Mouse (Mus musculus): ENCODE results near the gene Zfp326.

The Zfp326 gene

GRCm38 (mm10) chr5:105876068-105876924 is at the start of gene Zfp326:
TSS of gene Zfp326 (plus strand) at chr5:105876565.
- Histone ChIP-seq H3K27me3 (ENCODE audit: control insufficient read depth, insufficient read depth, low read length, poor library complexity, severe bottlenecking) (no peaks in the 10 kb centered on the region), H3K36me3 (ENCODE audit: control insufficient read depth, insufficient read depth, low read length, poor library complexity, severe bottlenecking) (no peaks in the 10 kb centered on the region)
- DNase-seq (ENCODE audit: low read depth, low spot score): peak; percentile 92

GRCm38 (mm10) chr5:105826916-105827510 is 49.4 kb upstream of the Zfp326 start:
- DNase-seq (ENCODE audit: low read depth, low spot score): no peak
- H3K36me3 ChIP-seq (ENCODE audit: control insufficient read depth, insufficient read depth, low read length, poor library complexity, severe bottlenecking): no peaks in the 10 kb centered on the region

GRCm38 (mm10) chr5:105828050-105828449 is 48.3 kb upstream of the Zfp326 start:
- Histone ChIP-seq H3K36me3 (ENCODE audit: control insufficient read depth, insufficient read depth, low read length, poor library complexity, severe bottlenecking) (no peaks in the 10 kb centered on the region), H3K27me3 (ENCODE audit: control insufficient read depth, insufficient read depth, low read length, poor library complexity, severe bottlenecking) (no peaks in the 10 kb centered on the region)
- DNase-seq (ENCODE audit: low read depth, low spot score): no peak

More at GRCm38 (mm10) chr5:105826916-105827510, 49.4 kb upstream of the Zfp326 start:
- no peaks in the 10 kb centered on the region for H3K27me3 ChIP-seq (ENCODE audit: control insufficient read depth, insufficient read depth, low read length, poor library complexity, severe bottlenecking)

GRCm38 (mm10) chr5:105829008-105829586 is 47.3 kb upstream of the Zfp326 start:
- H3K27me3 ChIP-seq (ENCODE audit: control insufficient read depth, insufficient read depth, low read length, poor library complexity, severe bottlenecking): no peaks in the 10 kb centered on the region
- no peak for DNase-seq (ENCODE audit: low read depth, low spot score)
- no peaks in the 10 kb centered on the region for H3K36me3 ChIP-seq (ENCODE audit: control insufficient read depth, insufficient read depth, low read length, poor library complexity, severe bottlenecking)

- Histone ChIP-seq H3K27me3 (ENCODE audit: control insufficient read depth, insufficient read depth, low read length, poor library complexity, severe bottlenecking) (no peaks in the 10 kb centered on the region), H3K36me3 (ENCODE audit: control insufficient read depth, insufficient read depth, low read length, poor library complexity, severe bottlenecking) (no peaks in the 10 kb centered on the region)
- DNase-seq (ENCODE audit: low read depth, low spot score): no peak
These were observed 44.2 kb upstream of the Zfp326 start for GRCm38 (mm10) chr5:105832140-105832539.

DNA sequence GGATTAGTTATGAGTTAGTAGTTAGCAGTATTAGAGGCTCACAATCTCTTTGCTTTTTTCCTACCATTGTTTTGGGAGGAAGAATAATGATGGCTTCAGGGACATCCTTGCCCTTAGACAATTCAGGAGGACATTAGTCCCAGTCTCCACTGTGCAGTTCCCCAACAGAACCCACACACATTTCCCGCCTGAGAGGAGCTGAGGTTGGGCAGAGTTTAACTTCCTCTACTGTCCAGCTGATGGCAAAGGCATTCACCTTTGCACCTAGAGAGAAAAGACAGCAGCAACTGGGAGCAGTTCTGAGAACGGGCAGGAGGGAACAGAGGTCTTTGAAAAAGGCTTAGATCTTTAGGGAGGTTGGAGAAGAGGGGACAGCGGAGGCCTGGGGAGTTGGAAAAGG is 42.4 kb upstream of the Zfp326 start:
- H3K36me3 ChIP-seq (ENCODE audit: control insufficient read depth, insufficient read depth, low read length, poor library complexity, severe bottlenecking): no peaks in the 10 kb centered on the region
- H3K27me3 ChIP-seq (ENCODE audit: control insufficient read depth, insufficient read depth, low read length, poor library complexity, severe bottlenecking): no peaks in the 10 kb centered on the region
- DNase-seq (ENCODE audit: low read depth, low spot score): no peak

GRCm38 (mm10) chr5:105836006-105836405 is 40.4 kb upstream of the Zfp326 start:
- no peak for DNase-seq (ENCODE audit: low read depth, low spot score)
- Histone ChIP-seq H3K27me3 (ENCODE audit: control insufficient read depth, insufficient read depth, low read length, poor library complexity, severe bottlenecking) (no peaks in the 10 kb centered on the region), H3K36me3 (ENCODE audit: control insufficient read depth, insufficient read depth, low read length, poor library complexity, severe bottlenecking) (no peaks in the 10 kb centered on the region)

- Histone ChIP-seq H3K27me3 (ENCODE audit: control insufficient read depth, insufficient read depth, low read length, poor library complexity, severe bottlenecking) (no peaks in the 10 kb centered on the region), H3K36me3 (ENCODE audit: control insufficient read depth, insufficient read depth, low read length, poor library complexity, severe bottlenecking) (no peaks in the 10 kb centered on the region)
- DNase-seq (ENCODE audit: low read depth, low spot score): no peak
These were observed 36.5 kb upstream of the Zfp326 start for GRCm38 (mm10) chr5:105839740-105840310.

DNA sequence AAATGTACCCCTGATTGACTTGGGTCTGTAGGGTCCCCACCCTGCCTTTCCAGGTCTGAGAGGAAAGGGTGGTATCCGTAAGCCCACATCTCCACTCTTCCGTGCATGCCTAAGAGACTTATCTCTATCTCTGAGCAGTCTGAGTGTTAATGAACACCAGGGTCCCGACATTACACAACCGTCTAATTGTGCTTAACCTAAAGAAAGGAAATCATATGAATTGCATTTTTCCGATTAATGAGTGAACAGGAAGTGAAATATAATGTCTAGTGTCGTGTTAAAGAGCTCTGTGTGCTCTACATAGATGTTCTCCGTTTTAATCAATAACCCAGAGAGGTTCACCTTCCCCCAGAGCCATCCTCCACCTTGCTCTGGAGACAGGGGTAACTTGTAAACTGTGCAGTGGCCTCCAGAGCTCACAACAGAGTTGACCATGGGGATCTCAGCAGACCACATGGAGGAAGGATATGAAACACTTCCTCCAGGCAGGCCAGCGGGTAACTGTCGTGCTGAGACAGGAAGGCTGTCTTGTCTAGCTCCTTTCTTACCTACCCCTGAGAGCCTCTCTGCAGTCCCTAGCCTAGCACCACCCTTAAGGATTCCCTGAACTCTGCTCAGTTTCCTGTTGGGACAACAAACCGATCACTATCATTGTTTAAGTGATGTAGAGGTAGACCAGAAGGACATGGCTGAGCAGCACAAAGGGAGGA is 32.2 kb upstream of the Zfp326 start:
- Histone ChIP-seq H3K27me3 (ENCODE audit: control insufficient read depth, insufficient read depth, low read length, poor library complexity, severe bottlenecking) (no peaks in the 10 kb centered on the region), H3K36me3 (ENCODE audit: control insufficient read depth, insufficient read depth, low read length, poor library complexity, severe bottlenecking) (no peaks in the 10 kb centered on the region)
- DNase-seq (ENCODE audit: low read depth, low spot score): peak; percentile 17

- no peaks in the 10 kb centered on the region for H3K27me3 ChIP-seq (ENCODE audit: control insufficient read depth, insufficient read depth, low read length, poor library complexity, severe bottlenecking)
- DNase-seq (ENCODE audit: low read depth, low spot score): no peak
- no peaks in the 10 kb centered on the region for H3K36me3 ChIP-seq (ENCODE audit: control insufficient read depth, insufficient read depth, low read length, poor library complexity, severe bottlenecking)
These were observed 31.3 kb upstream of the Zfp326 start for GRCm38 (mm10) chr5:105845041-105845440.

- DNase-seq (ENCODE audit: low read depth, low spot score): no peak
- Histone ChIP-seq H3K27me3 (ENCODE audit: control insufficient read depth, insufficient read depth, low read length, poor library complexity, severe bottlenecking) (no peaks in the 10 kb centered on the region), H3K36me3 (ENCODE audit: control insufficient read depth, insufficient read depth, low read length, poor library complexity, severe bottlenecking) (no peaks in the 10 kb centered on the region)
These were observed 28.6 kb upstream of the Zfp326 start for GRCm38 (mm10) chr5:105847726-105848125.

DNA sequence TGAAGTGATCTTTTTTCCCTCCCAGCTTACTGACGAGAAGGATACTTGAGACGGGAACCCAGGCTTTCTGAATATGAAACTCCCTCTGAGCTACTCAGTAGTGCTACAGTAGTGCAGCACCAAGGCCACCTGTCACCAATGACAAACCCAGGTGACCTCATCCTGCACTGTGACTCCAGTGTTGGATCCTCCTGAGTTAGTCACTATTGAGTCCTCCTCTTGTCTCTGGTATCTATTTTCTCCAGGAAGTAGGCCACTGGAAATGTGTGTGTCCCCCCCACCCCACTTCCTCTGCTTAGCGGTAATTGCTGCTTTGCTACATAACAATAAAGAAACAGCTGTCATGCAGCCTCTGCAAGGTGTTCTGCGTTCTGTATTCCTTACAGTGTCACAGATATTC is 27.1 kb upstream of the Zfp326 start:
- H3K36me3 ChIP-seq (ENCODE audit: control insufficient read depth, insufficient read depth, low read length, poor library complexity, severe bottlenecking): no peaks in the 10 kb centered on the region
- DNase-seq (ENCODE audit: low read depth, low spot score): no peak
- H3K27me3 ChIP-seq (ENCODE audit: control insufficient read depth, insufficient read depth, low read length, poor library complexity, severe bottlenecking): no peaks in the 10 kb centered on the region

GRCm38 (mm10) chr5:105849643-105850042 is 26.7 kb upstream of the Zfp326 start:
- no peak for DNase-seq (ENCODE audit: low read depth, low spot score)
- no peaks in the 10 kb centered on the region for H3K27me3 ChIP-seq (ENCODE audit: control insufficient read depth, insufficient read depth, low read length, poor library complexity, severe bottlenecking)
- no peaks in the 10 kb centered on the region for H3K36me3 ChIP-seq (ENCODE audit: control insufficient read depth, insufficient read depth, low read length, poor library complexity, severe bottlenecking)

DNA sequence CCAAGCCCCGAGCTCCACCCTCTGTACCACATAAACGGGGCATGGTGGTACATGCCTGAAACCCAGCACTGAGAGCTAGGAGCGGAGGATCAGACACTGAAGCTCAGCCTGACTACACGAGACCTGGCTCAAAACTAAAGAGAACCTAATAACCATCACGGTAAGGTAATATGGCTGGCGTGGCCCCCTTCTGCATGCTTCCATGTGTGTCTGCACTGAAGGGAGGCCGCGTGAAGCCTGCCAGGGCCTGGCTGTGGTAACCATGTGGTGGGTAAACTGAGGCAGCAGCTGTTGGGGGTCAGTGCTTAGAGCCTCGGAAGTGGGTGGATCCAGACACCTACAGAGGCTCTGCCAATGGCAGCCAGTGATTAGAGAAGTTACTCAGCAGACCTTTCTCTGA is 23.1 kb upstream of the Zfp326 start:
- no peaks in the 10 kb centered on the region for H3K27me3 ChIP-seq (ENCODE audit: control insufficient read depth, insufficient read depth, low read length, poor library complexity, severe bottlenecking)
- no peaks in the 10 kb centered on the region for H3K36me3 ChIP-seq (ENCODE audit: control insufficient read depth, insufficient read depth, low read length, poor library complexity, severe bottlenecking)
- DNase-seq (ENCODE audit: low read depth, low spot score): no peak
